Mouse (Mus musculus) bone marrow, adult 2 months (tissue): ENCODE data around the gene Tmem115.

Source experiments
- CTCF ChIP-seq: fragments of 200-500 bp; IDR thresholded peaks from 2 replicates; pipeline ENCODE4 v1.5.1; 2011; ENCODE audit warnings: low read length, control low read depth; ENCODE audit not compliant: control insufficient read depth, insufficient read depth
- POLR2A ChIP-seq: fragments of 200-500 bp; IDR thresholded peaks from 2 replicates; pipeline ENCODE4 v1.6.1; 2011; ENCODE audit warnings: low read depth, mild to moderate bottlenecking, control low read depth, low read length, borderline replicate concordance; ENCODE audit not compliant: control insufficient read depth

GRCm38 (mm10) chr9:107571534-107572326, 38.0 kb downstream of the Tmem115 start:
- TF ChIP-seq CTCF (no peak), POLR2A (no peak)
